Comparison of ENCODE assay signal across 12 mouse cellular contexts in the genomic region with DNA sequence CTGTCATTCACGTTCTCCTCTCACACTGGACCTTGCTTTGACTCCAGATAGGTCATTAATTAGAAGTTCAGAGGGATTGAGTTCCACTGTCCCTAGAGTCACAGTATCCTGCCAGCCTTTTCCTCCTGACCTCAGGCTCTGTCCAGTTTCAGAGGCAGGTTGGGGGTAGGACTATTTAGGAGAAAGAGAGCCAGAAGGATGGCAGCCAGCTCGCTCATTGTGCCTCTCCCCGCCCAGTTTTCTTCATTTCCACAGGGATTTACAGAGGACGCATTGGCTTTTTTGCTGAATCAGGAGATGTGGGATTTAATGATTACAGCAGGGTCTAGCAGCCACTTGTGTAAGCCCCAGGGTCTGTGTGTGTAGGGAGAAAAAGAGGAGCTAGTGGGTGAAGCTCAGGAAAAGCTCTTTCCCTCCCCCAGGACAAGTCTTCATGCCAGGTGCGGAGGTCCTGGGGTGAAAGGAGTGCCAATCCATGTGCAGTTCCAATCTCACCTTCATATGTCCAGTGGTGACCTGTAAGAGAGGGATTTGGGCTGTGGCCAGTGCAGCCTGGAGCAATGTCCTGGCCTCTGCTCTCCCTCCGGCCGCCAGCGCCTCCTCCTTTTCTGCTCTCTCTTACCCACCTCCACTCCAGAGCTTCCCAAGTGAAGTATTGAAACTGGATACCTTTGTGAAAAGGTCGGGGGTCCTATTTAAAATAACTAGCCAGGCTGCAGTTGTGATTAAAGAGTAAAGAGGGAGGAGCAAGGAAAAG. TPM values are rescaled to one million over a fixed set of nuclear protein-coding genes. Genes with fewer than 3 reads are reported as not detected.
DNase-seq lines count a peak whose midpoint lies in the region; ATAC-seq and TF ChIP-seq lines count a peak whose summit lies in the region.
"Had no signal": no experiment of that assay in that cellular context is flagged by ENCODE, and none has a peak within 500 bp of the region (broad histone marks: within the 10 kb centered on the region; RNA-seq: fewer than 3 reads in every experiment).

No protein-coding gene starts in this region.

- DNase-seq in gastrocnemius, adult 18-20 months (ENCODE audit: low spot score) = peak; percentile 60
- DNase-seq in gastrocnemius, postnatal 4 days (ENCODE audit: low spot score in 2 of 2) = no peak
- DNase-seq in heart, postnatal 0 days (ENCODE audit: low spot score) = peak; percentile 27
- DNase-seq in limb, embryonic 10.5 days (ENCODE audit: low spot score) = no peak
- no peak for DNase-seq in urinary bladder, adult 18-20 months (ENCODE audit: low spot score in 2 of 2)
- no peak for DNase-seq in layer of hippocampus, postnatal 36 days
- DNase-seq in cerebellum, postnatal 36 days = no peak
- DNase-seq: liver, embryonic 13.5 days had no signal

- no peaks in the 10 kb centered on the region for H3K9me3 ChIP-seq in embryonic facial prominence, embryonic 12.5 days
- H3K9me3 ChIP-seq in heart, postnatal 0 days (replicated peaks; ENCODE audit: control insufficient read depth, low read length) = no peaks in the 10 kb centered on the region
- H3K9me3 ChIP-seq in limb, embryonic 10.5 days (replicated peaks) = no peaks in the 10 kb centered on the region
- H3K9me3 ChIP-seq: liver, embryonic 13.5 days; midbrain, embryonic 15.5 days had no signal

- no peak for TF ChIP-seq EP300 in heart, postnatal 0 days (IDR thresholded peaks at IDR 0.05; ENCODE audit: low read depth)

- H3K4me1 ChIP-seq in embryonic facial prominence, embryonic 12.5 days = peaks cover 36% of the 10 kb centered on the region
- peaks cover 25% of the 10 kb centered on the region for H3K4me1 ChIP-seq in heart, postnatal 0 days (ENCODE audit: control insufficient read depth, insufficient read depth)
- peaks cover 54% of the 10 kb centered on the region for H3K4me1 ChIP-seq in limb, embryonic 10.5 days

- H3K36me3 ChIP-seq in embryonic facial prominence, embryonic 12.5 days = peaks cover 13% of the 10 kb centered on the region
- peaks cover 18% of the 10 kb centered on the region; the same call in 1 of the 2 replicates for H3K36me3 ChIP-seq in heart, postnatal 0 days (replicated peaks; ENCODE audit: control insufficient read depth, insufficient read depth, low read length)
- peaks cover 51% of the 10 kb centered on the region for H3K36me3 ChIP-seq in limb, embryonic 10.5 days
- H3K36me3 ChIP-seq: midbrain, embryonic 15.5 days had no signal

- H3K27ac ChIP-seq in embryonic facial prominence, embryonic 12.5 days = peak overlapping the region; percentile 36; the same call in 1 of the 2 replicates
- peak overlapping the region; percentile 86 for H3K27ac ChIP-seq in heart, postnatal 0 days (ENCODE audit: low read depth)
- peak overlapping the region; percentile 96 for H3K27ac ChIP-seq in limb, embryonic 10.5 days
- H3K27ac ChIP-seq: midbrain, embryonic 15.5 days had no signal

- WGBS in embryonic facial prominence, embryonic 12.5 days = 53% methylated on average over 9 of the region's 9 CpGs
- 47% methylated on average over 9 of the region's 9 CpGs for WGBS in heart, postnatal 0 days
- WGBS in limb, embryonic 10.5 days = 71% methylated on average over 9 of the region's 9 CpGs

- 0 out of 2 replicates have a peak overlapping the region, but pooled peaks have one; percentile 24 for H3K9ac ChIP-seq in embryonic facial prominence, embryonic 12.5 days
- H3K9ac ChIP-seq in heart, postnatal 0 days (replicated peaks; ENCODE audit: low read depth, low read length) = 0 out of 2 replicates have a peak overlapping the region, but pooled peaks have one; percentile 2
- H3K9ac ChIP-seq: liver, embryonic 13.5 days; midbrain, embryonic 15.5 days had no signal

- no peak overlapping the region for H3K4me3 ChIP-seq in embryonic facial prominence, embryonic 12.5 days
- H3K4me3 ChIP-seq in heart, postnatal 0 days (ENCODE audit: low read depth, low read length) = peak overlapping the region; percentile 46
- peak overlapping the region; percentile 60 for H3K4me3 ChIP-seq in limb, embryonic 10.5 days
- H3K4me3 ChIP-seq: liver, embryonic 13.5 days; midbrain, embryonic 15.5 days had no signal

- no peaks in the 10 kb centered on the region for H3K27me3 ChIP-seq in embryonic facial prominence, embryonic 12.5 days
- no peaks in the 10 kb centered on the region for H3K27me3 ChIP-seq in heart, postnatal 0 days (ENCODE audit: control insufficient read depth, insufficient read depth, low read length)
- no peaks in the 10 kb centered on the region for H3K27me3 ChIP-seq in limb, embryonic 10.5 days (ENCODE audit: low read depth, poor library complexity, severe bottlenecking)

- no peak for ATAC-seq in embryonic facial prominence, embryonic 12.5 days (ENCODE audit: insufficient number of reproducible peaks, insufficient read depth, low FRiP score, low TSS enrichment)
- ATAC-seq in heart, postnatal 0 days (ENCODE audit: insufficient read depth, low read depth) = no peak
- ATAC-seq: CD4-positive, CD25-positive, alpha-beta regulatory T cell, adult 4 months; inflammation-experienced regulatory T-cells, adult 6 months; midbrain, embryonic 15.5 days had no signal

- TF ChIP-seq CTCF in heart, postnatal 0 days (IDR thresholded peaks at IDR 0.05; ENCODE audit: low read depth) = no peak

- H3K4me2 ChIP-seq in embryonic facial prominence, embryonic 12.5 days (replicated peaks) = peak overlapping the region; percentile 87
- peak overlapping the region; percentile 77 for H3K4me2 ChIP-seq in heart, postnatal 0 days (ENCODE audit: low read depth, low read length)
- H3K4me2 ChIP-seq: liver, embryonic 13.5 days; midbrain, embryonic 15.5 days had no signal

RNA-seq across cellular contexts. Expression of gene Car14, which starts 2.7 kb away (rescaled TPM):
- total RNA-seq in gastrocnemius, adult 18-20 months (2021) = 10 to 100 TPM; 54.2 to 76.9 TPM
- total RNA-seq in gastrocnemius, postnatal 4 days (2021) = 10 to 100 TPM; 27.0 to 27.2 TPM
- polyA plus RNA-seq in embryonic facial prominence, embryonic 12.5 days (2016; fragmentation: Nextera tagmentation; extraction: Ambion mirVana) = 30.1 and 36.4 TPM in 2 replicates
- 126 and 131 TPM in 2 replicates for total RNA-seq in heart, postnatal 0 days (2014; rRNA removed; ENCODE audit: low replicate concordance)
- polyA plus RNA-seq in heart, postnatal 0 days (2015; fragmentation: Nextera tagmentation; extraction: Ambion mirVana) = 137 and 144 TPM in 2 replicates
- 161 and 187 TPM in 2 replicates for polyA plus RNA-seq in limb, embryonic 10.5 days (2016; fragmentation: Nextera tagmentation; extraction: Ambion mirVana)
- 10 to 100 TPM in 1 of 2 experiments, 1 to 10 TPM in 1; 9.0 to 12.2 TPM for total RNA-seq in layer of hippocampus, postnatal 36 days (2021)
- polyA plus RNA-seq: inflammation-experienced regulatory T-cells, adult 6 months had no signal

RNA-seq across cellular contexts. Expression of gene Aph1a, which starts 8.0 kb away (rescaled TPM):
- total RNA-seq in gastrocnemius, adult 18-20 months (2021) = 10 to 100 TPM; 41.0 to 50.4 TPM
- 10 to 100 TPM; 91.3 to 95.8 TPM for total RNA-seq in gastrocnemius, postnatal 4 days (2021)
- polyA plus RNA-seq in embryonic facial prominence, embryonic 12.5 days (2016; fragmentation: Nextera tagmentation; extraction: Ambion mirVana) = 27.5 and 31.3 TPM in 2 replicates
- 121 and 138 TPM in 2 replicates for total RNA-seq in heart, postnatal 0 days (2014; rRNA removed; ENCODE audit: low replicate concordance)
- 42.7 and 50.8 TPM in 2 replicates for polyA plus RNA-seq in heart, postnatal 0 days (2015; fragmentation: Nextera tagmentation; extraction: Ambion mirVana)
- polyA plus RNA-seq in limb, embryonic 10.5 days (2016; fragmentation: Nextera tagmentation; extraction: Ambion mirVana) = 24.3 and 24.5 TPM in 2 replicates
- total RNA-seq in layer of hippocampus, postnatal 36 days (2021) = 10 to 100 TPM; 72.2 to 83.3 TPM

RNA-seq across cellular contexts. Expression of gene BC028528, which starts 10.0 kb away (rescaled TPM):
- 1 to 10 TPM; 1.7 to 2.2 TPM for total RNA-seq in gastrocnemius, adult 18-20 months (2021)
- total RNA-seq in gastrocnemius, postnatal 4 days (2021) = 10 to 100 TPM; 14.4 to 26.0 TPM
- 14.3 and 14.4 TPM in 2 replicates for polyA plus RNA-seq in embryonic facial prominence, embryonic 12.5 days (2016; fragmentation: Nextera tagmentation; extraction: Ambion mirVana)
- 5.3 and 41.9 TPM in 2 replicates for total RNA-seq in heart, postnatal 0 days (2014; rRNA removed; ENCODE audit: low replicate concordance)
- polyA plus RNA-seq in heart, postnatal 0 days (2015; fragmentation: Nextera tagmentation; extraction: Ambion mirVana) = 38.0 and 39.2 TPM in 2 replicates
- polyA plus RNA-seq in limb, embryonic 10.5 days (2016; fragmentation: Nextera tagmentation; extraction: Ambion mirVana) = 7.9 and 11.4 TPM in 2 replicates
- 1 to 10 TPM; 2.5 to 3.6 TPM for total RNA-seq in layer of hippocampus, postnatal 36 days (2021)

RNA-seq across cellular contexts. Expression of gene Ciart, which starts 19.7 kb away (rescaled TPM):
- 1 to 10 TPM; 3.5 to 6.3 TPM for total RNA-seq in gastrocnemius, adult 18-20 months (2021)
- 1 to 10 TPM; 1.0 to 1.6 TPM for total RNA-seq in gastrocnemius, postnatal 4 days (2021)
- 5.9 and 6.2 TPM in 2 replicates for polyA plus RNA-seq in embryonic facial prominence, embryonic 12.5 days (2016; fragmentation: Nextera tagmentation; extraction: Ambion mirVana)
- total RNA-seq in heart, postnatal 0 days (2014; rRNA removed; ENCODE audit: low replicate concordance) = 2.3 and 7.3 TPM in 2 replicates
- polyA plus RNA-seq in heart, postnatal 0 days (2015; fragmentation: Nextera tagmentation; extraction: Ambion mirVana) = 1.8 and 1.9 TPM in 2 replicates
- polyA plus RNA-seq in limb, embryonic 10.5 days (2016; fragmentation: Nextera tagmentation; extraction: Ambion mirVana) = 8.8 and 10.5 TPM in 2 replicates
- 10 to 100 TPM in 1 of 2 experiments, 1 to 10 TPM in 1; 8.1 to 12.9 TPM for total RNA-seq in layer of hippocampus, postnatal 36 days (2021)

RNA-seq across cellular contexts. Expression of gene Anp32e, which starts 27.3 kb away (rescaled TPM):
- 10 to 100 TPM; 75.9 to 97.2 TPM for total RNA-seq in gastrocnemius, adult 18-20 months (2021)
- 100 to 1,000 TPM; 125 to 126 TPM for total RNA-seq in gastrocnemius, postnatal 4 days (2021)
- polyA plus RNA-seq in embryonic facial prominence, embryonic 12.5 days (2016; fragmentation: Nextera tagmentation; extraction: Ambion mirVana) = 241 and 287 TPM in 2 replicates
- 25.9 and 33.5 TPM in 2 replicates for total RNA-seq in heart, postnatal 0 days (2014; rRNA removed; ENCODE audit: low replicate concordance)
- 105 and 118 TPM in 2 replicates for polyA plus RNA-seq in heart, postnatal 0 days (2015; fragmentation: Nextera tagmentation; extraction: Ambion mirVana)
- polyA plus RNA-seq in limb, embryonic 10.5 days (2016; fragmentation: Nextera tagmentation; extraction: Ambion mirVana) = 344 and 367 TPM in 2 replicates
- total RNA-seq in layer of hippocampus, postnatal 36 days (2021) = 10 to 100 TPM; 77.4 to 94.7 TPM

Comparison
In these comparisons a context has a peak if more than half of its experiments do, and no peak if none do; other contexts are left out.
1. DNase-seq: peak in gastrocnemius, adult 18-20 months (single experiment) and heart, postnatal 0 days (single experiment); none in gastrocnemius, postnatal 4 days (0 of 2), limb, embryonic 10.5 days (single experiment), urinary bladder, adult 18-20 months (0 of 2), layer of hippocampus, postnatal 36 days (0 of 2) and cerebellum, postnatal 36 days (0 of 2).
2. H3K27ac ChIP-seq: peak in every context shown above with its lines; median percentile 96 in limb, embryonic 10.5 days; 86 in heart, postnatal 0 days; 36 in embryonic facial prominence, embryonic 12.5 days.